Mouse (Mus musculus) heart, postnatal 0 days (tissue): ENCODE results near the gene Ints3. TPM values are rescaled to one million over a fixed set of nuclear protein-coding genes. Genes with fewer than 3 reads are reported as not detected.

ENCODE experiments used
- ATAC-seq: fragments of 200-750 bp; cut with Nextera tagmentation; 2 replicates; pipeline ENCODE4 v1.8.0; 2017; ENCODE audit warnings: low read depth, moderate number of reproducible peaks, moderate library complexity; ENCODE audit not compliant: insufficient read depth
- DNase-seq: peaks from one replicate; pipeline ENCODE4 v3.0.0-alpha.2; 2016; ENCODE audit warnings: low spot score
- H3K27ac ChIP-seq: fragments of 300-500 bp; sonication (generic); 2 replicates; pipeline ENCODE4 v1.5.1; 2014; ENCODE audit warnings: low read depth, mild to moderate bottlenecking
- H3K27me3 ChIP-seq: fragments of 300-500 bp; sonication (generic); 2 replicates; pipeline ENCODE4 v1.6.1; 2014; ENCODE audit warnings: low read length, mixed read lengths; ENCODE audit not compliant: control insufficient read depth, insufficient read depth
- H3K36me3 ChIP-seq: fragments of 300-500 bp; sonication (generic); replicated peaks from 2 replicates; pipeline ENCODE4 v1.6.1; 2014; ENCODE audit warnings: low read length, mixed read lengths; ENCODE audit not compliant: control insufficient read depth, insufficient read depth
- H3K4me1 ChIP-seq: fragments of 300-500 bp; sonication (generic); 2 replicates; pipeline ENCODE4 v1.6.1; 2014; ENCODE audit warnings: antibody characterized with exemption; ENCODE audit not compliant: control insufficient read depth, insufficient read depth
- H3K4me2 ChIP-seq: fragments of 300-500 bp; sonication (generic); 2 replicates; pipeline ENCODE4 v1.6.1; 2014; ENCODE audit warnings: low read depth, mild to moderate bottlenecking, low read length, moderate library complexity
- H3K4me3 ChIP-seq: fragments of 300-500 bp; sonication (generic); 2 replicates; pipeline ENCODE4 v1.5.1; 2014; ENCODE audit warnings: low read depth, low read length
- H3K9ac ChIP-seq: fragments of 300-500 bp; sonication (generic); replicated peaks from 2 replicates; pipeline ENCODE4 v1.6.1; 2014; ENCODE audit warnings: low read depth, low read length, mixed read lengths
- H3K9me3 ChIP-seq: fragments of 300-500 bp; sonication (generic); replicated peaks from 2 replicates; pipeline ENCODE4 v1.6.1; 2016; ENCODE audit warnings: low read length; ENCODE audit not compliant: control insufficient read depth
- CTCF ChIP-seq: IDR thresholded peaks from 2 replicates; pipeline ENCODE4 v1.5.1; 2016; ENCODE audit warnings: antibody characterized with exemption, control low read depth, low read depth
- EP300 ChIP-seq: IDR thresholded peaks from 2 replicates; pipeline ENCODE4 v1.6.1; 2016; ENCODE audit warnings: antibody characterized with exemption, low read depth
- WGBS: fragments of 180-500 bp; shearing (Covaris S2); extraction: QIAGEN DNeasy Blood & Tissue Kit; methylation state at CpG from one replicate; pipeline ENCODE4 v1.1.7; 2014; 5-methylcytosine and 5-hydroxymethylcytosine counted together
- polyA plus RNA-seq: library from polyadenylated mRNA; unstranded; fragments of >200 nt; fragmentation: Nextera tagmentation; extraction: Ambion mirVana; gene quantifications from 2 replicates; pipeline ENCODE4 v1.2.1, GENCODE M21; 2015
- total RNA-seq: library from RNA; depleted of rRNA; stranded (reverse); fragments of >200 nt; gene quantifications from 2 replicates; pipeline ENCODE4 v1.2.3, GENCODE M21; 2014; ENCODE audit warnings: low replicate concordance

The Ints3 gene
- total and polyA plus RNA-seq, 2 experiments from 2014 or later = 7.8 to 26.1 TPM

GRCm38 (mm10) chr3:90373432-90374028 lies 59.9 kb downstream of the Ints3 start:
- TF ChIP-seq EP300 = no peak
- peak; percentile 82 for TF ChIP-seq CTCF
- 27% methylated on average over 4 of the region's 4 CpGs for WGBS
- Histone ChIP-seq H3K27me3 (no peaks in the 10 kb centered on the region), H3K9me3 (no peaks in the 10 kb centered on the region), H3K4me2 (no peak overlapping the region), H3K9ac (no peak overlapping the region), H3K27ac (no peak overlapping the region), H3K4me3 (no peak overlapping the region), H3K4me1 (no peaks in the 10 kb centered on the region), H3K36me3 (no peaks in the 10 kb centered on the region)
- peak; percentile 74 for ATAC-seq
- DNase-seq = peak; percentile 80

GRCm38 (mm10) chr3:90372817-90373216 lies 60.6 kb downstream of the Ints3 start:
- Histone ChIP-seq H3K4me1 (no peaks in the 10 kb centered on the region), H3K4me3 (no peak overlapping the region), H3K36me3 (no peaks in the 10 kb centered on the region), H3K9me3 (no peaks in the 10 kb centered on the region), H3K4me2 (no peak overlapping the region), H3K27ac (no peak overlapping the region), H3K27me3 (no peaks in the 10 kb centered on the region), H3K9ac (no peak overlapping the region)
- no peak for ATAC-seq
- DNase-seq = no peak
- WGBS = 51% methylated on average over 5 of the region's 5 CpGs
- TF ChIP-seq CTCF = no peak
- no peak for TF ChIP-seq EP300

DNA sequence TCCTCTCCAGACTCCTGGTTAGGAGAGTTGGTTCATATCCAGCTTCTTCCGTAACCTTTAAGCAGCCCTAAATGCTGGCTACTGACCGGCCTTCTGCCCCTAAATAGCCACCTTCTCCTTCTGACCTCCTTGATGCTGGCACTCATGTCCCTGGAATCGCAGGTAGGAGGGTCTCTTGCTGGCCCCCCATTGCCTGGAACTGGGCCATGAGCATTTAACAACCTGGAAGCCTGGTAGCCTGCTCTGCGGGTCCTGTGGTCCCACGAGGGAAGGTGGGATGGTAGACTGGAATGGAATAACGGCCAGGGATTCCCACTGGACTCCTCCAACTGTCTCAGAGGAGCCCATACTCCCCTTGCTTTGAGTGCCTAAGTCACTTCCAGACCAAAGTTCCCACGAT lies 61.6 kb downstream of the Ints3 start:
- Histone ChIP-seq H3K9me3 (no peaks in the 10 kb centered on the region), H3K9ac (no peak overlapping the region), H3K4me1 (no peaks in the 10 kb centered on the region), H3K27me3 (no peaks in the 10 kb centered on the region), H3K4me3 (no peak overlapping the region), H3K36me3 (no peaks in the 10 kb centered on the region), H3K4me2 (no peak overlapping the region), H3K27ac (no peak overlapping the region)
- DNase-seq (no peak), ATAC-seq (no peak)
- 62% methylated on average over 7 of the region's 7 CpGs for WGBS
- TF ChIP-seq CTCF (no peak), EP300 (no peak)

- ATAC-seq (no peak), DNase-seq (no peak)
- Histone ChIP-seq H3K4me1 (no peaks in the 10 kb centered on the region), H3K36me3 (no peaks in the 10 kb centered on the region), H3K4me3 (no peak overlapping the region), H3K9ac (no peak overlapping the region), H3K9me3 (no peaks in the 10 kb centered on the region), H3K4me2 (no peak overlapping the region), H3K27ac (no peak overlapping the region), H3K27me3 (no peaks in the 10 kb centered on the region)
- TF ChIP-seq EP300 = no peak
- no peak for TF ChIP-seq CTCF
- WGBS = 29% methylated on average over 2 of the region's 2 CpGs
Observed at GRCm38 (mm10) chr3:90369041-90369440, 64.4 kb downstream of the Ints3 start.

DNA sequence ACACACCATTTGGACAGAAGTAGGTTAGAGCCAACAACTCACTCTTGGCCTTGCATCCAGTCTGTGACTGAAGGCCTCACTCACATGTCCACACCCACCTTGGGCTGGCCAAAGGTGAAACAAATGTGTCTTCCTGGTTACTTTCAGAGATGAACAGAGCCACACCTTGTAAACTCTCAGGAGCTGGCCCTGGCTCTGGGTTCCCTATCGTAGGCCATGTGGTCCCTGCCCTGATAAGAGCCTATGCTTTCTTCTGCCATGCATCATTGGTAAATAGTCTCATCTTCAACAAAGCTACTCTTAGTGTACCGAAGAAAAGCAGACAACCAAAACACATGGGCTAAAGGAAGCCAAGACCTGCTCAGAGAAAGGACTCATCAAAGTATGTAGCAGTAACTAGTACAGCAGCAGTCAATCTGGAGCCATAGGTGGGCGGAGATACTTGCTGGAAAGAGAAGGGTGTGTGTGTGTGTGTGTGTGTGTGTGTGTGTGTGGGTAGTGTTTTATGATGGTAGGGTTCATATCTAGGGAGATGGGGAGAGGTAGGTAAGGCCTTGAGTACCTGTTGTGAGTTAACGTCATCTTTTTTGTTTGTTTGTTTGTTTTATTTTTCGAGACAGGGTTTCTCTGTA lies 66.3 kb downstream of the Ints3 start:
- Histone ChIP-seq H3K27ac (no peak overlapping the region), H3K4me3 (no peak overlapping the region)

More for the DNA sequence above, 66.3 kb downstream of the Ints3 start:
- DNase-seq (no peak), ATAC-seq (no peak)
- WGBS = 80% methylated on average over 5 of the region's 5 CpGs
- no peaks in the 10 kb centered on the region for H3K27me3 ChIP-seq
- no peak overlapping the region for H3K9ac ChIP-seq
- no peaks in the 10 kb centered on the region for H3K9me3 ChIP-seq
- no peaks in the 10 kb centered on the region for H3K4me1 ChIP-seq
- H3K4me2 ChIP-seq = no peak overlapping the region
- 0 out of 2 replicates have a peak, but pooled peaks cover 3% of the 10 kb centered on the region for H3K36me3 ChIP-seq
- no peak for TF ChIP-seq EP300
- TF ChIP-seq CTCF = no peak
